Mouse (Mus musculus) intestine, embryonic 15.5 days (tissue): Measurements from ENCODE around the gene Myh1. TPM values are rescaled to one million over a fixed set of nuclear protein-coding genes. Genes with fewer than 3 reads are reported as not detected.

Experiments
- ATAC-seq: fragments of 200-750 bp; cut with Nextera tagmentation; 2 replicates; pipeline ENCODE4 v1.8.0; 2017; ENCODE audit warnings: moderate TSS enrichment, moderate library complexity
- H3K27ac ChIP-seq: fragments of 300-500 bp; sonication (generic); 2 replicates; pipeline ENCODE4 v1.5.1; 2015; ENCODE audit warnings: mild to moderate bottlenecking, inconsistent platforms
- H3K27me3 ChIP-seq: fragments of 300-500 bp; sonication (generic); replicated peaks from 2 replicates; pipeline ENCODE4 v1.6.1; 2015; ENCODE audit warnings: inconsistent platforms
- H3K36me3 ChIP-seq: fragments of 300-500 bp; sonication (generic); 2 replicates; pipeline ENCODE4 v1.6.1; 2015; ENCODE audit warnings: inconsistent platforms
- H3K4me1 ChIP-seq: fragments of 300-500 bp; sonication (generic); replicated peaks from 2 replicates; pipeline ENCODE4 v1.6.1; 2015; ENCODE audit warnings: inconsistent platforms
- H3K4me2 ChIP-seq: fragments of 300-500 bp; sonication (generic); replicated peaks from 2 replicates; pipeline ENCODE4 v1.6.1; 2015; ENCODE audit warnings: mild to moderate bottlenecking, inconsistent platforms
- H3K4me3 ChIP-seq: fragments of 300-500 bp; sonication (generic); replicated peaks from 2 replicates; pipeline ENCODE4 v1.5.1; 2015; ENCODE audit warnings: inconsistent platforms
- H3K9ac ChIP-seq: fragments of 300-500 bp; sonication (generic); 2 replicates; pipeline ENCODE4 v1.6.1; 2015; ENCODE audit warnings: inconsistent platforms
- H3K9me3 ChIP-seq: fragments of 300-500 bp; sonication (generic); 2 replicates; pipeline ENCODE4 v1.6.1; 2016; ENCODE audit warnings: inconsistent platforms
- WGBS: fragments of 180-500 bp; shearing (Covaris S2); methylation state at CpG from one replicate; pipeline ENCODE4 v1.1.7; 2015; 5-methylcytosine and 5-hydroxymethylcytosine counted together
- polyA plus RNA-seq: library from polyadenylated mRNA; unstranded; fragments of >200 nt; fragmentation: Nextera tagmentation; extraction: Ambion mirVana; gene quantifications from 2 replicates; pipeline ENCODE4 v1.2.1, GENCODE M21; 2015

The Myh1 gene
- polyA plus RNA-seq = 0.03 TPM in 1 of 2 replicates, not detected in the other

DNA sequence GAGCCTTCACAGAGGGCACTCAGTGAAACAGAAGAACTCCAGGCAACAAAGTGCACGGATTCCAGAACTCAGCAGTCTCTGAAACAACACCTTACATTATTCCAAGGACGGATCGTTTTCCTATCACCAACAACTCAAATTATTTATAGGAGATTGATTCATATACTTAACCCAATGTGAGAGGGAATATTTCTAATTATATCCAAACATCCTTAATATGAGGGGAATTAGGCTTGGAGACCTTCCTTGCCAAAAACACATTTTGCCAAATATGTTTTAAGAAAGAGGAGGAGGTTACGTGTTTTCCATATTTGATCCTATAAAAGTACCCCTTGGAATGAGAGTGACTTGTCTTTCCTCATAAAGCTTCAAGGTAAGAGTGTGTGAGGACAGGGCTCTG is at the start of gene Myh1:
Myh1 (plus strand) TSS at position 301 of the 400 bp plus-strand sequence.
- H3K36me3 ChIP-seq = no peaks in the 10 kb centered on the region
- 89% methylated on average over 4 of the region's 4 CpGs for WGBS
- no peak within 1 kb of the TSS for H3K9ac ChIP-seq

DNA sequence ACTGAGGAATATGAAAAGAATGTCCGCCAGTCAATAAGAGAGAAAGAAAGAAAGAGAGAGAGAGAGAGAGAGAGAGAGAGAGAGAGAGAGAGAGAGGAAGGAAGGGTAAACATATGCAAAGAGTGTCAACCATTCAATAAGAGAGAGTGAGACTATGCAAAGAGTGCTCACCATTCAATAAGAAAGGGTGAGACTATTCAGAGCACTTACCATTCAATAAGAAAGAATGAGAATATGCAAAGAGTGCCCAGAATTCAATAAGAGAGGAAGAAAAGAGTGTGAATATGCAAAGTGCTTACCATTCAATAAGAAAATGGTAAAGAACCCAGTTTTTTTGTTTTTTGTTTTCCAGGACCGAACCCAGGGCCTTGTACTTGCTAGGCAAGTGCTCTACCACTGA is 49.6 kb upstream of the Myh1 start:
- H3K4me2 ChIP-seq = no peak overlapping the region
- 85% methylated on average over 2 of the region's 2 CpGs for WGBS
- H3K4me3 ChIP-seq = no peak overlapping the region

More for the DNA sequence above, at the start of gene Myh1:
- H3K27me3 ChIP-seq = no peaks in the 10 kb centered on the region
- H3K4me2 ChIP-seq = no peak within 1 kb of the TSS
- no peak within 1 kb of the TSS for H3K4me3 ChIP-seq
- no peak within 1 kb of the TSS for H3K27ac ChIP-seq
- no peaks in the 10 kb centered on the region for H3K4me1 ChIP-seq
- H3K9me3 ChIP-seq = no peaks in the 10 kb centered on the region
- ATAC-seq = no peak

DNA sequence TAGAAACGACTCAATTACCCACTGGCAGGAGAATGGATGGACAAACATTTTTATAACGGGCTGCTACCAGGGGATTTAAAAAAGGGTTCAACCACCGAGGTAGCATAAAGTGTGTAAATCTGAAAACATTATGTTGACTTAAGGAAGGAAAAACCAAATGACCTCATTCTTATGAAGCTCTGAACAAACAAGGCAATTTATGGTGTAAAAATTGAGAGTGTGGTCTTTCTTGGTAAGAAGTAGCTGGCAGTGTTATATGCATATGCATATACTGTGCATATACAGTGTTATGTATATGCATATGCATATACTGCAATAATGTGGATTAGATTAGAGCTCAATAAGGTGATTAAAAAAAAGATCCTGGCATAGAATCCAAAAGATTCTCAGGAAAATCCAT is 48.7 kb upstream of the Myh1 start:
- Histone ChIP-seq H3K9me3 (no peaks in the 10 kb centered on the region), H3K36me3 (no peaks in the 10 kb centered on the region), H3K9ac (no peak overlapping the region), H3K27me3 (no peaks in the 10 kb centered on the region), H3K4me2 (no peak overlapping the region), H3K4me3 (no peak overlapping the region), H3K4me1 (no peaks in the 10 kb centered on the region), H3K27ac (no peak overlapping the region)
- ATAC-seq = no peak
- 64% methylated on average over 3 of the region's 3 CpGs for WGBS

More for the DNA sequence above, 49.6 kb upstream of the Myh1 start:
- Histone ChIP-seq H3K9me3 (no peaks in the 10 kb centered on the region), H3K4me1 (no peaks in the 10 kb centered on the region), H3K36me3 (no peaks in the 10 kb centered on the region), H3K9ac (no peak overlapping the region), H3K27me3 (no peaks in the 10 kb centered on the region), H3K27ac (no peak overlapping the region)
- ATAC-seq = no peak

DNA sequence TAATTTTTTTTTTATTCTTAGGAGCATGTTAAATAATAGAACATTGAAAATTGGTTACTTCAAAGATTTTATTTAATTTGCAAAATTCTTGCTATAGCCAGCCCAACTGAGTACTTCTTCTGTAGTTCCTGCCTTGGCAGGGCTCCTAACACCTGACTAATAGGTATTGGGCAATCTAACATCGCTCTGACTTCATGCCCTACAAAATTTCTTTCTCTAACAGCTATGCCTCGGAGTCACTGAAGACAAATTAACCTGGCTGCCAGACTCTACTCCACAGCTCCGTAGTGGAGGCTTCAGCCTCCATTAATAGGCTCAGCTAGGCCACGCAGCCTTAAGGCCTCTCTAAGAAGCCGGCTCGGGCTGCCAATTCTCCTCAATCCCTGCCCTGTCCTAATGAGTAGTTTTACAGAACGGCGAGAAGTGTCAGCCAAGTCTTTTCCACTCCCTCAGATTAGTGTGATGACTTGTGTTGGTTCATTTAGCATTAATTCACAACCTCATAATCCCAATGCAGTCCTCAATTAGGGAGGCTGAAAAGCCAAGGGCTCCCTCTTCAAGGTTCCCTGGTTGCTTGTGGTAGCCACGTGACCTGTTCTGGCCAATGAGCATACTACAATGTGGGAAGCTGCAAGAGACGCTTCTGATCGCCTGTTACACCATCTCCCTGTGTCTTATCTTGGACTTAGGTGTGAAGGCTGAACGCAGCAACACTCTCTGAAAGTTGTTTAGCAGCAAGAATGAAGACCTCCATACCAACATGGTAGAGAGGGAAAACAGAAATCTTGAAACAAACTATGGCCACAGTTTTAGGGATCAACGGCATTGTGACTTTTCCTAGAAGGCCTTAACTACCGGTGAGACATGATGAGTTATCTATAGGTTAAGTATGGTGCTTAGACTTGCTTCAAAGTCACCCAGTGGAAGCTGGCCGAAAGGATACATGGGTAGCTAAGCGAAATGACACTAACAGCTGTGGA is 47.9 kb upstream of the Myh1 start:
- no peaks in the 10 kb centered on the region for H3K36me3 ChIP-seq
- no peak for ATAC-seq
- no peaks in the 10 kb centered on the region for H3K9me3 ChIP-seq
- H3K4me1 ChIP-seq = no peaks in the 10 kb centered on the region
- no peak overlapping the region for H3K9ac ChIP-seq
- H3K27ac ChIP-seq = no peak overlapping the region
- H3K27me3 ChIP-seq = no peaks in the 10 kb centered on the region
- H3K4me3 ChIP-seq = no peak overlapping the region
- H3K4me2 ChIP-seq = no peak overlapping the region
- 90% methylated on average over 16 of the region's 16 CpGs for WGBS

DNA sequence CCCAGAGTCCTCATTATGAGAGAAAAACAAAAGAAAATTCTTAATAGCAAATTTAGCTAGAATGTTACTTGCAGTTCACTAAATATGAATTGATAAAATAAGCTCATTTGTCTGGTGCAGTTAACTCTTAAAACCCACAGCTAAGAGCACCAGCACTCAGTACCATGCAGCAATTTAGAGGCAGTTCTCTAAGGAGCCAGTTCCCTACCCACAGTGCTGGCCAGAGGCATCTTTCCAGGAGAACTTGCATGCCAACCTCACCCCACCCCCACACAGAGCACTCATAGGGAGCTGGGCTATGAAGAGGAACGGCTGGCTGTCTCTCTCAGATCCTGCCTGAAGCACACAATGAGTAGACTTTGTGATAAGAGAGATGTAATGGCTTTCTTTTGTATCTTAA is 46.7 kb upstream of the Myh1 start:
- no peaks in the 10 kb centered on the region for H3K4me1 ChIP-seq
- H3K4me2 ChIP-seq = no peak overlapping the region
- H3K36me3 ChIP-seq = no peaks in the 10 kb centered on the region
- no peak overlapping the region for H3K9ac ChIP-seq
- WGBS = 14% methylated on average over 1 of the region's 1 CpGs
- no peak overlapping the region for H3K27ac ChIP-seq
- no peak overlapping the region for H3K4me3 ChIP-seq
- H3K27me3 ChIP-seq = no peaks in the 10 kb centered on the region
- ATAC-seq = no peak
- H3K9me3 ChIP-seq = no peaks in the 10 kb centered on the region

DNA sequence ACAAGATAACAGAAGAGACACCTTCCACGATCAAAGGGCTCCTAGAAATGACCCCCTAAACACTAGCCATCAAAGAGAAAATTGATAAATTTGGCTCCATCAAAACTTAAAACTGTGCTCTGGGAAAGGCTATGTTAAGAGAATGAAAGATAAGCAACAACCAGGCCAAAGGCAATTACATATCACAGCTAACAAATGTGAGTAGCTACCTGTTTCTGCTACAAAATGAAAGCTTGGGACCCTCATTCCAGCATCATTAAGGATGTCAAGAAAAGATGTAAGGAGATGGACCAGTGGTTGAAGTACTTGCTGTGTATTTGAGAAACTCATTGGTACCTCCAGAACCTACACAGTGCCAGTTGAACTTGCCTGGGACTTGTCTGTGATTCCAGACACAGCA is 46.0 kb upstream of the Myh1 start:
- Histone ChIP-seq H3K4me3 (no peak overlapping the region), H3K27me3 (no peaks in the 10 kb centered on the region), H3K27ac (no peak overlapping the region), H3K4me1 (no peaks in the 10 kb centered on the region), H3K9ac (no peak overlapping the region), H3K36me3 (no peaks in the 10 kb centered on the region), H3K9me3 (no peaks in the 10 kb centered on the region), H3K4me2 (no peak overlapping the region)
- ATAC-seq = no peak
- WGBS = 78% methylated on average over 1 of the region's 1 CpGs

DNA sequence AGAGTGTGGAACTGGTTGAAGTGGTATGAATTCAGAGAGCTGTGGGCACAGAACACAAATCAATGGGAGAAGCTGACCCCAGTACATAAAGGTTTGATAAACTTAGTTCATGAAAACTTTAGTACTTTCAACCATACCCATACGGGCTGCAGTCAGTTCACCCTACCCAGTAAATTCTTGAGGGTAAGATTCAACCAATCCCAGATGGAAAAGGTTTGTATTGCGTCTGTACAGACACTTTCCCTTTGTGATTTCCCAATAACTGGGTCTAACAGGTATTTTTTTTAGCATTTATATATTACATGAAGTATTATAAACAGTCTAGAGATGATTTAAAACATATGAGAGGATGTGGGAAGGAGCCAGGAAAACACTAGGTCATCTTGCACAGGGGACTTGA is 44.2 kb upstream of the Myh1 start:
- 86% methylated on average over 2 of the region's 2 CpGs for WGBS
- Histone ChIP-seq H3K27ac (no peak overlapping the region), H3K4me2 (no peak overlapping the region), H3K9me3 (no peaks in the 10 kb centered on the region), H3K27me3 (no peaks in the 10 kb centered on the region), H3K9ac (no peak overlapping the region), H3K36me3 (no peaks in the 10 kb centered on the region), H3K4me3 (no peak overlapping the region), H3K4me1 (no peaks in the 10 kb centered on the region)
- ATAC-seq = no peak

DNA sequence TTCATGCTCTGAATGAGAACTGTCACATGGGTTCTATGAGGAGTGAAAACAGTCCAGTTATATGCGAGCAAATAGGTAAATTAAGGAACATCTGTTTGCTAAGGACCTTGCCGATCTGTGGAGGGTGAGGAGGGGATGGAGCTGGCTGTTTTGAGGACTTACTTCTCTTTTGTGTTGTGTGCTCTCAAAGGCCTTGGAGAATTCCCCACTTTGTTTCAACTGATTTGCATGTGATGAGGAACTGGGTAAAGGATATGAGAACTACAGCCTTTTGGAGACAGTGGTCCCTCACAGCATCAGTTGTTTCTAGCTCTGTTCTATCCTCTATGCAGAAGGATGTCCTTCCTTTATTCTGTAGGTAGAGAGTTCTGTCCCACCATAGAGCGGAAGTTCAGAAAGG is 39.7 kb upstream of the Myh1 start:
- no peaks in the 10 kb centered on the region for H3K4me1 ChIP-seq
- H3K4me2 ChIP-seq = no peak overlapping the region
- no peaks in the 10 kb centered on the region for H3K9me3 ChIP-seq
- no peak for ATAC-seq
- H3K9ac ChIP-seq = no peak overlapping the region
- 94% methylated on average over 3 of the region's 3 CpGs for whole genome bisulfite sequencing
- H3K4me3 ChIP-seq = no peak overlapping the region
- no peaks in the 10 kb centered on the region for H3K27me3 ChIP-seq
- H3K27ac ChIP-seq = no peak overlapping the region
- H3K36me3 ChIP-seq = no peaks in the 10 kb centered on the region

DNA sequence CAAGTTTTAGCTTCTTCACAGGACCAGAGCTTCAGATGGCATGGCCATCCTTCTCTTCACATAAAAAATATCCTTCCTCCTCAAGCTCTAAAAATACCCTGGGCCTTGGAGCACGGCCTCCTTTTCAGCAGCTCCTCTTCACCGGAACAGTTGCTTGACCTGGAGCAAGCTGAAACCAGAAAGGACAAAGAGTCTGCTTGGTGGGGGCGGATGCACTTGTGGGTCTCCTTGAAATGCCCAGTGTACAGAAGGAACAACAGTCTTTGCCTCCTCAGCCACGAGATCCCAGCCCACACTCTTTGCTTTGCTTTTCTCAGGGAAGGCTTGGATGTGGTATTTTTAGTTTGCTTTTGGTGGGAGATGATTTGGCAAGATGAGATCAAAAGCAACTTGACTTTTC is 36.2 kb upstream of the Myh1 start:
- no peaks in the 10 kb centered on the region for H3K36me3 ChIP-seq
- H3K4me1 ChIP-seq = no peaks in the 10 kb centered on the region
- 92% methylated on average over 4 of the region's 4 CpGs for WGBS
- ATAC-seq = no peak
- no peak overlapping the region for H3K4me2 ChIP-seq
- H3K9ac ChIP-seq = no peak overlapping the region
- no peak overlapping the region for H3K4me3 ChIP-seq
- H3K27ac ChIP-seq = no peak overlapping the region
- no peaks in the 10 kb centered on the region for H3K9me3 ChIP-seq
- no peaks in the 10 kb centered on the region for H3K27me3 ChIP-seq

DNA sequence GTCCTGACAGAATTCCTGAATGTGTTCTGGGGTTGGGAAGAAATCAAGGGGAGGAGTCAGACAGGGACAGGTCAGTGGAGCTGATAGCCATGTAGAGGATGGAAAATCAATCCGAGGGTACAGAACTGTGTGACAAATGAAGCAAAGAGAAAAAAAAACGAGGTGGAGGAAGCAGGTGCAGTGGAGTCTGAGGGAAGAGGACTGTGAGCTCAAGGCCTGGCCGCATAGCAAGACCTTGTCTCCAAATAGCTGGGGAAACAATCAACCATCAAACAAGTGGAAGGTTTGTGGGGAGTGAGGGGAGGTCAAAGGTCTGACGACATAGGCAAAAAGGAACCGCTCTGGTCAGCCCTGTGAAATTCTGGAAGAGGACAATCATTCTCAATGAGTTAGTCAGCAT is 35.0 kb upstream of the Myh1 start:
- WGBS = 60% methylated on average over 5 of the region's 5 CpGs
- ATAC-seq = no peak
- H3K9ac ChIP-seq = no peak overlapping the region

DNA sequence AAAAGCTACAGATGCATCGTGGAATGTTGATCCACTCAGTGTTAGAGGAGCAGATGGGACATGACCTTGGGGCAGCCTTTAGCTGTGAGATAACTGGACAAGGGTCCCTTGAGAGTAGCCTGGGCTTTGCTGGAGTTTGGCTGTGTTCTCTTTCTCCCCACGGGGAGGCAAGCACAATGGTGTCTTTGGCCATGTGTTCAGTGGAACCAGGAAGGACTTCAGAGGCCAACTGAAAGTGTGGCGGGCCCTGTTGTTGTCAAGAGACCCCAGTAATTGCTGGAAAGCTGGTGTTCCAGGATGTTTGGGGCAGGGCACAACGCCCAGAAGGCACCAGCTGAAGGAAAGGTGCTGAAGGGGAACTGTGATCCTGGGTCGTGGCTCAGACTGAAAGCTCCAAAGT is 30.6 kb upstream of the Myh1 start:
- WGBS = 63% methylated on average over 5 of the region's 5 CpGs
- no peaks in the 10 kb centered on the region for H3K9me3 ChIP-seq

More for the DNA sequence above, 35.0 kb upstream of the Myh1 start:
- Histone ChIP-seq H3K4me2 (no peak overlapping the region), H3K36me3 (no peaks in the 10 kb centered on the region), H3K4me1 (no peaks in the 10 kb centered on the region), H3K27me3 (no peaks in the 10 kb centered on the region), H3K27ac (no peak overlapping the region), H3K4me3 (no peak overlapping the region), H3K9me3 (no peaks in the 10 kb centered on the region)

DNA sequence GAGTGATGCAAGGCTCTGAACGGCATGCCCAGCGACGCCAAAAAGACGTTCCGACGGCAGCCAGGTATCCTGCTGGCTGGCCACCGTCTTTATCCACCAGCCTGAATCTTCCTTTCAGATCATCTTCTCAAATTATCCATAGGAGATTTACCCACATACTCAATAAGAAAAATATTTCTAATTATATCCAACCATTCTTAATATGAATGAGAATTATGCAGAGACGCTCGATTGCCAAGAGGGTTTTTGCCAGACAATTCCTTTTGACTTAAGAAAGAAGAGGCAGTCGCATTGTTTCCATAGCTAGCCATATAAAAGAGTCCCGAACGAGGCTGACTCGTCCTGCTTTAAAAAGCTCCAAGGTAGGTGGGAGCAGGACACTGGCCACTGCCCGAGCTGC is 29.1 kb upstream of the Myh1 start, which contains the start of gene Myh2:
Myh2 (plus strand) TSS at position 301 of the 400 bp plus-strand sequence.
- H3K27ac ChIP-seq = no peak within 1 kb of the TSS

More for the DNA sequence above, 30.6 kb upstream of the Myh1 start:
- ATAC-seq = no peak
- H3K9ac ChIP-seq = no peak overlapping the region
- H3K4me1 ChIP-seq = no peaks in the 10 kb centered on the region
- H3K36me3 ChIP-seq = no peaks in the 10 kb centered on the region
- no peak overlapping the region for H3K4me3 ChIP-seq
- H3K4me2 ChIP-seq = no peak overlapping the region
- no peaks in the 10 kb centered on the region for H3K27me3 ChIP-seq
- no peak overlapping the region for H3K27ac ChIP-seq

DNA sequence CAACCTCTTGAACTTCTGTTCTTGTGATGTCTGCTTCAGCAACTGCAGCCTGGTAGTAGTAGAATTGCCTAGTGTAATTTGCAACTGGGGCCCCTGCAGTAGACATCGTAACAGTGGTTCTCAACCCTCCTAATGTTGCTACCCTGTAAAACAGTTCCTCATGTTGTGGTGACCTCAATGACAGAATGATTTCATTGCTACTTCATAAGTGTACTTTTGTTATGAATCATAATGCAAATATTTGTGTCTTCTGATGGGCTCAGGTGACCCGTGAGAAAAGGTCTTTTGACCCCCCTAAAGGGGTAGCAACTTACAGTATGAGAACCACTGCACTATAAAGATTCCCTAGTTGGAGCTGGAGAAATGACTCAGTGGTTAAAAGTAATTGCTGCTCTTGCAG is 27.4 kb upstream of the Myh1 start:
- H3K27ac ChIP-seq = no peak overlapping the region
- no peak for ATAC-seq
- no peaks in the 10 kb centered on the region for H3K36me3 ChIP-seq
- WGBS = 70% methylated on average over 2 of the region's 2 CpGs
- H3K4me1 ChIP-seq = no peaks in the 10 kb centered on the region
- H3K4me3 ChIP-seq = no peak overlapping the region
- H3K27me3 ChIP-seq = no peaks in the 10 kb centered on the region
- H3K9ac ChIP-seq = no peak overlapping the region
- H3K9me3 ChIP-seq = no peaks in the 10 kb centered on the region
- H3K4me2 ChIP-seq = no peak overlapping the region

More for the DNA sequence above, 29.1 kb upstream of the Myh1 start, which contains the start of gene Myh2:
- no peak within 1 kb of the TSS for H3K9ac ChIP-seq
- H3K4me3 ChIP-seq = no peak within 1 kb of the TSS
- H3K9me3 ChIP-seq = no peaks in the 10 kb centered on the region
- no peaks in the 10 kb centered on the region for H3K27me3 ChIP-seq
- no peak for ATAC-seq
- WGBS = 82% methylated on average over 14 of the region's 14 CpGs
- no peak within 1 kb of the TSS for H3K4me2 ChIP-seq
- H3K4me1 ChIP-seq = no peaks in the 10 kb centered on the region
- no peaks in the 10 kb centered on the region for H3K36me3 ChIP-seq
